Mouse (Mus musculus) kidney, adult 9 months (tissue): ENCODE data around the gene Esr2.
"Not testable (repeated sequence)": the region's sequence is repeated elsewhere in the genome, so short reads cannot be mapped to it uniquely, and the experiment has no call there.

Experiments used
- DNase-seq: peaks from one replicate; pipeline ENCODE4 v3.0.0; 2022

The Esr2 gene

GRCm38 (mm10) chr12:76136701-76137100 lies 40.4 kb downstream of the Esr2 start:
- DNase-seq, result no peak

GRCm38 (mm10) chr12:76133081-76133480 lies 44.0 kb downstream of the Esr2 start:
- not testable (repeated sequence) for DNase-seq

- DNase-seq, result no peak
These were observed 44.5 kb downstream of the Esr2 start for GRCm38 (mm10) chr12:76132591-76132990.

- DNase-seq, result no peak
These were observed 46.2 kb downstream of the Esr2 start for GRCm38 (mm10) chr12:76130891-76131290.

- peak; percentile 44 for DNase-seq
These were observed 46.8 kb downstream of the Esr2 start for GRCm38 (mm10) chr12:76130281-76130680.

- DNase-seq, result peak; percentile 60
These were observed 48.2 kb downstream of the Esr2 start for GRCm38 (mm10) chr12:76128831-76129230.

- no peak for DNase-seq
These were observed 48.8 kb downstream of the Esr2 start for GRCm38 (mm10) chr12:76128306-76128705.

GRCm38 (mm10) chr12:76123223-76123622 lies 53.8 kb downstream of the Esr2 start:
- DNase-seq, result peak; percentile 20

GRCm38 (mm10) chr12:76117632-76118153 lies 59.4 kb downstream of the Esr2 start:
- peak; percentile 74 for DNase-seq

- no peak for DNase-seq
These were observed 60.5 kb downstream of the Esr2 start for GRCm38 (mm10) chr12:76116577-76116976.

- DNase-seq, result no peak
These were observed 66.0 kb downstream of the Esr2 start for GRCm38 (mm10) chr12:76111046-76111445.

- DNase-seq, result no peak
These were observed 67.2 kb downstream of the Esr2 start for GRCm38 (mm10) chr12:76109646-76110405.

GRCm38 (mm10) chr12:76104596-76105351 lies 72.3 kb downstream of the Esr2 start:
- no peak for DNase-seq

- DNase-seq, result no peak
These were observed 74.4 kb downstream of the Esr2 start for GRCm38 (mm10) chr12:76102621-76103020.

- no peak for DNase-seq
These were observed 81.7 kb downstream of the Esr2 start for GRCm38 (mm10) chr12:76095117-76096035.

- no peak for DNase-seq
These were observed 83.2 kb downstream of the Esr2 start for GRCm38 (mm10) chr12:76093613-76094588.

- no peak for DNase-seq
These were observed 84.1 kb downstream of the Esr2 start for GRCm38 (mm10) chr12:76092789-76093466.

GRCm38 (mm10) chr12:76087025-76087424 lies 90.0 kb downstream of the Esr2 start:
- no peak for DNase-seq

GRCm38 (mm10) chr12:76085956-76086905 lies 90.8 kb downstream of the Esr2 start:
- peak; percentile 57 for DNase-seq

- DNase-seq, result no peak
These were observed 92.0 kb downstream of the Esr2 start for GRCm38 (mm10) chr12:76085066-76085465.
